Mouse (Mus musculus) brain, embryonic 14.5 days (tissue): ENCODE measurements around the gene Dapk1.

ENCODE experiments used
- CTCF ChIP-seq: fragments of 200-500 bp; IDR thresholded peaks from 2 replicates; pipeline ENCODE4 v1.5.1; 2012; ENCODE audit warnings: inconsistent platforms, mild to moderate bottlenecking, moderate library complexity, borderline replicate concordance; ENCODE audit not compliant: insufficient read depth, insufficient read length; ENCODE audit errors: extremely low read depth
- POLR2A ChIP-seq: fragments of 200-500 bp; IDR thresholded peaks from 2 replicates; pipeline ENCODE4 v1.6.1; 2012; ENCODE audit warnings: mild to moderate bottlenecking, inconsistent platforms, borderline replicate concordance; ENCODE audit not compliant: poor library complexity, insufficient read depth, insufficient read length, severe bottlenecking; ENCODE audit errors: extremely low read depth

- TF ChIP-seq CTCF (no peak), POLR2A (no peak)
Observed at GRCm38 (mm10) chr13:60753216-60753615, 151.5 kb downstream of the Dapk1 start.
